Mouse (Mus musculus) kidney, embryonic 16.5 days (tissue): ENCODE data around the gene H2-T23. TPM values are rescaled to one million over a fixed set of nuclear protein-coding genes. Genes with fewer than 3 reads are reported as not detected.

ENCODE experiments used
- ATAC-seq: fragments of 200-750 bp; cut with Nextera tagmentation; 2 replicates; pipeline ENCODE4 v1.8.0; 2017; ENCODE audit warnings: moderate TSS enrichment; ENCODE audit not compliant: low FRiP score, low TSS enrichment
- H3K27ac ChIP-seq: fragments of 300-500 bp; sonication (generic); 2 replicates; pipeline ENCODE4 v1.5.1; 2014; ENCODE audit warnings: low read length
- H3K27me3 ChIP-seq: fragments of 300-500 bp; sonication (generic); 2 replicates; pipeline ENCODE4 v1.6.1; 2014; ENCODE audit warnings: low read length, control low read depth, mixed read lengths; ENCODE audit not compliant: insufficient read depth
- H3K36me3 ChIP-seq: fragments of 300-500 bp; sonication (generic); 2 replicates; pipeline ENCODE4 v1.6.1; 2014; ENCODE audit warnings: low read length, control low read depth, mixed read lengths; ENCODE audit not compliant: insufficient read depth
- H3K4me1 ChIP-seq: fragments of 300-500 bp; sonication (generic); 2 replicates; pipeline ENCODE4 v1.6.1; 2014; ENCODE audit warnings: low read length, control low read depth, mixed read lengths; ENCODE audit not compliant: insufficient read depth
- H3K4me2 ChIP-seq: fragments of 300-500 bp; sonication (generic); replicated peaks from 2 replicates; pipeline ENCODE4 v1.6.1; 2014; ENCODE audit warnings: low read depth, low read length
- H3K4me3 ChIP-seq: fragments of 300-500 bp; sonication (generic); 2 replicates; pipeline ENCODE4 v1.5.1; 2014; ENCODE audit warnings: mild to moderate bottlenecking, low read length
- H3K9ac ChIP-seq: fragments of 300-500 bp; sonication (generic); replicated peaks from 2 replicates; pipeline ENCODE4 v1.6.1; 2014; ENCODE audit warnings: low read length
- H3K9me3 ChIP-seq: fragments of 300-500 bp; sonication (generic); 2 replicates; pipeline ENCODE4 v1.6.1; 2016; ENCODE audit warnings: low read length, control low read depth
- WGBS: fragments of 180-500 bp; shearing (Covaris S2); extraction: QIAGEN DNeasy Blood & Tissue Kit; methylation state at CpG from one replicate; pipeline ENCODE4 v1.1.7; 2014; 5-methylcytosine and 5-hydroxymethylcytosine counted together
- polyA plus RNA-seq: library from polyadenylated mRNA; unstranded; fragments of >200 nt; fragmentation: Nextera tagmentation; extraction: Ambion mirVana; gene quantifications from 2 replicates; pipeline ENCODE4 v1.2.1, GENCODE M21; 2015

H2-T23 gene
- polyA plus RNA-seq, 1 experiment from 2014 or later: 5.9 TPM

- WGBS: 5% methylated on average over 14 of the region's 14 CpGs
- Histone ChIP-seq H3K27me3 (no peaks in the 10 kb centered on the region), H3K27ac (0 out of 2 replicates have a peak overlapping the region, but pooled peaks have one; percentile 39), H3K4me1 (peaks cover 8% of the 10 kb centered on the region), H3K4me2 (peak overlapping the region; percentile 80), H3K4me3 (peak overlapping the region; percentile 62), H3K9me3 (no peaks in the 10 kb centered on the region), H3K9ac (peak overlapping the region; percentile 65), H3K36me3 (no peaks in the 10 kb centered on the region)
- ATAC-seq: no peak
Observed at GRCm38 (mm10) chr17:35994879-35995240, 37.8 kb downstream of the H2-T23 start.

GRCm38 (mm10) chr17:35994175-35994878 is 38.3 kb downstream of the H2-T23 start:
- no peaks in the 10 kb centered on the region for H3K9me3 ChIP-seq
- 3% methylated on average over 31 of the region's 31 CpGs for WGBS
- H3K4me3 ChIP-seq: peak overlapping the region; percentile 62
- peak; percentile 62; the same call in 1 of the 2 replicates for ATAC-seq
- H3K4me2 ChIP-seq: peak overlapping the region; percentile 80
- H3K4me1 ChIP-seq: peaks cover 8% of the 10 kb centered on the region
- 0 out of 2 replicates have a peak overlapping the region, but pooled peaks have one; percentile 39 for H3K27ac ChIP-seq
- H3K9ac ChIP-seq: peak overlapping the region; percentile 65
- H3K36me3 ChIP-seq: peaks cover 4% of the 10 kb centered on the region
- H3K27me3 ChIP-seq: no peaks in the 10 kb centered on the region

GRCm38 (mm10) chr17:35993675-35994074 is 39.0 kb downstream of the H2-T23 start:
- peak overlapping the region; percentile 62 for H3K4me3 ChIP-seq

GRCm38 (mm10) chr17:35991781-35992180 is 40.9 kb downstream of the H2-T23 start:
- ATAC-seq: no peak
- WGBS: 33% methylated on average over 10 of the region's 10 CpGs
- H3K4me1 ChIP-seq: peaks cover 8% of the 10 kb centered on the region

More at GRCm38 (mm10) chr17:35993675-35994074, 39.0 kb downstream of the H2-T23 start:
- Histone ChIP-seq H3K9ac (no peak overlapping the region), H3K4me1 (peaks cover 8% of the 10 kb centered on the region), H3K9me3 (no peaks in the 10 kb centered on the region), H3K27ac (no peak overlapping the region), H3K4me2 (peak overlapping the region; percentile 80), H3K36me3 (peaks cover 11% of the 10 kb centered on the region), H3K27me3 (no peaks in the 10 kb centered on the region)
- WGBS: 6% methylated on average over 17 of the region's 17 CpGs
- ATAC-seq: peak; percentile 73

GRCm38 (mm10) chr17:35981776-35982175 is 50.9 kb downstream of the H2-T23 start:
- Histone ChIP-seq H3K4me3 (no peak overlapping the region), H3K27ac (no peak overlapping the region), H3K4me2 (no peak overlapping the region), H3K9ac (no peak overlapping the region), H3K27me3 (no peaks in the 10 kb centered on the region), H3K36me3 (peaks cover 30% of the 10 kb centered on the region), H3K4me1 (peaks cover 17% of the 10 kb centered on the region), H3K9me3 (no peaks in the 10 kb centered on the region)
- 93% methylated on average over 9 of the region's 9 CpGs for WGBS
- no peak for ATAC-seq

More at GRCm38 (mm10) chr17:35991781-35992180, 40.9 kb downstream of the H2-T23 start:
- no peaks in the 10 kb centered on the region for H3K27me3 ChIP-seq
- H3K9ac ChIP-seq: no peak overlapping the region
- no peak overlapping the region for H3K27ac ChIP-seq
- H3K9me3 ChIP-seq: no peaks in the 10 kb centered on the region
- no peak overlapping the region for H3K4me3 ChIP-seq
- H3K4me2 ChIP-seq: no peak overlapping the region; the same call in 1 of the 2 replicates
- peaks cover 29% of the 10 kb centered on the region for H3K36me3 ChIP-seq

- Histone ChIP-seq H3K4me1 (peaks cover 17% of the 10 kb centered on the region), H3K27me3 (no peaks in the 10 kb centered on the region), H3K9me3 (no peaks in the 10 kb centered on the region), H3K4me2 (peak overlapping the region; percentile 69), H3K9ac (peak overlapping the region; percentile 79), H3K27ac (peak overlapping the region; percentile 96), H3K36me3 (peaks cover 27% of the 10 kb centered on the region), H3K4me3 (peak overlapping the region; percentile 73)
- WGBS: 0% methylated on average over 28 of the region's 29 CpGs
- ATAC-seq: peak; percentile 49
Observed at GRCm38 (mm10) chr17:35980363-35980754, 52.3 kb downstream of the H2-T23 start.

Other genes starting within 250 kb of the H2-T23 start
- gene Ier3, start 211.2 kb downstream of the H2-T23 start, polyA plus RNA-seq: 33.5 and 40.4 TPM in 2 replicates
- 52.7 and 56.9 TPM in 2 replicates for gene Flot1, start 209.6 kb downstream of the H2-T23 start, polyA plus RNA-seq
- 905 and 985 TPM in 2 replicates for gene Tubb5, start 194.5 kb downstream of the H2-T23 start, polyA plus RNA-seq
- gene Mdc1, start 191.3 kb downstream of the H2-T23 start, polyA plus RNA-seq: 16.3 and 16.7 TPM in 2 replicates
- gene Nrm, start 171.5 kb downstream of the H2-T23 start, polyA plus RNA-seq: 63.3 and 67.0 TPM in 2 replicates
- gene Ppp1r18, start 167.3 kb downstream of the H2-T23 start, polyA plus RNA-seq: 22.2 and 25.2 TPM in 2 replicates
- 45.1 and 48.2 TPM in 2 replicates for gene Dhx16, start 153.0 kb downstream of the H2-T23 start, polyA plus RNA-seq
- gene 2310061I04Rik, start 135.4 kb downstream of the H2-T23 start, polyA plus RNA-seq: 33.3 and 36.5 TPM in 2 replicates
- 82.2 and 102 TPM in 2 replicates for gene Atat1, start 122.8 kb downstream of the H2-T23 start, polyA plus RNA-seq
- gene Mrps18b, start 116.5 kb downstream of the H2-T23 start, polyA plus RNA-seq: 88.0 and 89.7 TPM in 2 replicates
- 47.2 and 54.8 TPM in 2 replicates for gene Ppp1r10, start 116.4 kb downstream of the H2-T23 start, polyA plus RNA-seq
- 80.7 and 95.8 TPM in 2 replicates for gene Abcf1, start 63.1 kb downstream of the H2-T23 start, polyA plus RNA-seq
- gene Gnl1, start 53.0 kb downstream of the H2-T23 start, polyA plus RNA-seq: 55.7 and 57.8 TPM in 2 replicates
- 46.6 and 47.9 TPM in 2 replicates for gene Prr3, start 52.6 kb downstream of the H2-T23 start, polyA plus RNA-seq
- gene H2-T24, start 12.3 kb downstream of the H2-T23 start, polyA plus RNA-seq: 2.2 and 3.1 TPM in 2 replicates
- 13.9 and 16.0 TPM in 2 replicates for gene H2-T22, start 9.9 kb upstream of the H2-T23 start, polyA plus RNA-seq
- 0.10 TPM in 1 of 2 replicates, not detected in the other for gene Gm6034, start 10.1 kb upstream of the H2-T23 start, polyA plus RNA-seq
- not detected in 2 replicates for gene Gm11127, start 25.5 kb upstream of the H2-T23 start, polyA plus RNA-seq
- gene Gm19684, start 88.8 kb upstream of the H2-T23 start, polyA plus RNA-seq: not detected in 2 replicates
- gene Gm7030, start 96.6 kb upstream of the H2-T23 start, polyA plus RNA-seq: not detected in 2 replicates
- gene Gm8909, start 135.7 kb upstream of the H2-T23 start, polyA plus RNA-seq: 0.56 TPM in 1 of 2 replicates, not detected in the other
- gene H2-T3, start 157.4 kb upstream of the H2-T23 start, polyA plus RNA-seq: not detected in 2 replicates
- 107 and 110 TPM in 2 replicates for gene Rpp21, start 225.2 kb upstream of the H2-T23 start, polyA plus RNA-seq
- 18.4 and 19.8 TPM in 2 replicates for gene Trim39, start 239.4 kb upstream of the H2-T23 start, polyA plus RNA-seq